Mouse (Mus musculus) stomach, postnatal 0 days (tissue): ENCODE results near the gene Gfod1.

Experiments
- CTCF ChIP-seq: IDR thresholded peaks from 2 replicates; pipeline ENCODE4 v1.5.1; 2016; ENCODE audit warnings: antibody characterized with exemption, low read depth, mild to moderate bottlenecking, moderate library complexity
- EP300 ChIP-seq: optimal IDR thresholded peaks from 2 replicates; pipeline ENCODE3; 2016; ENCODE audit warnings: antibody characterized with exemption

GRCm38 (mm10) chr13:43289076-43289475 lies 14.9 kb downstream of the Gfod1 start:
- TF ChIP-seq CTCF, result no peak
- TF ChIP-seq EP300, result no peak
